Mouse (Mus musculus) gastrocnemius, postnatal 36 days (tissue): ENCODE results near the gene Bbs9. TPM values are rescaled to one million over a fixed set of nuclear protein-coding genes. Genes with fewer than 3 reads are reported as not detected.

Source experiments
- DNase-seq, 2 experiments: peaks; one replicate each; pipeline ENCODE4 v3.0.0; 2022
- intact Hi-C: fragments of 180-260 bp; cut with DNase I; formaldehyde crosslinking; loops from one replicate; pipeline ENCODE4 v1.15.1; 2025
- total RNA-seq, 2 experiments: library from RNA; stranded (reverse); gene quantifications; 2 replicates each; pipeline ENCODE4 v1.2.3; 2021

Bbs9 gene
- total RNA-seq, 2 experiments from 2014 or later, result 6.8 to 8.7 TPM

DNA sequence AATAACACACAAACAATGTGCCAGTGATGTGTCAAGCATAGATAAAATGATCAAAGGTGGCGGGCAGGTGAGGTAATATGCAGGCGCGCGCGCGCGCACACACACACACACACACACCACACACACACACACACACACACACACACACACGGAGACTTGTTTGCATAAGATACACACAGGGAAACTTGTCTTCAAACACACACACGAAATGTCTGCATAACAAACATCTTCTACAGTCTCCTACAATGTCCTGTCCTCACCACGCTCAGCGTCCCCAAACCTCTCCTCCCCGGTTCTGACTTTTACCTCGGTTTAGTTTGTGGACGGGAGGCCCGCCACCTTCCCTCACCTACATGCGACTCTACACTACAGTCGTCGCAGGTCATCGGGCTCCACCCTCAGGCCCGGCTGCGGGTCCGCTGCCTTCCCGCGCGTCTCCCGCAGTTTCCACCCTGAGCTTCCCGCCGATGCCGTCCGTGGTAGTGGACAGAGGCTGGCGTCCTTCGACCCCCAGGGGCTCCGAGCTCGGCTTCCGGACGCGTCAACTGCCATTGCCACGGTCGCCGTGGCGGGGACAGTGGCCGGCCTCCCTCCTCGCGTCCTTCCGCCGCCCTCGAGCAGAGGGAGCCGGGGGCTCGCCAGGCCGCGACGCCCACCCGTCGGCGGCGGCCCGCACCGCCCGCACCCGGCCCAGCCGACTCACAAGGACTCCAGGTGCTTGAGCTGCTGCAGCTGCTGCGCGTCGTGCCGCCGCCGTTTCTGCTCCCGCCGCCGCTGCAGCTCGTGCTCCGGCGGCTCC is 7.9 kb upstream of the Bbs9 start:
- peak in 1 of 2 experiments; percentile 48 for DNase-seq
- intact Hi-C loops, result no loop called here

DNA sequence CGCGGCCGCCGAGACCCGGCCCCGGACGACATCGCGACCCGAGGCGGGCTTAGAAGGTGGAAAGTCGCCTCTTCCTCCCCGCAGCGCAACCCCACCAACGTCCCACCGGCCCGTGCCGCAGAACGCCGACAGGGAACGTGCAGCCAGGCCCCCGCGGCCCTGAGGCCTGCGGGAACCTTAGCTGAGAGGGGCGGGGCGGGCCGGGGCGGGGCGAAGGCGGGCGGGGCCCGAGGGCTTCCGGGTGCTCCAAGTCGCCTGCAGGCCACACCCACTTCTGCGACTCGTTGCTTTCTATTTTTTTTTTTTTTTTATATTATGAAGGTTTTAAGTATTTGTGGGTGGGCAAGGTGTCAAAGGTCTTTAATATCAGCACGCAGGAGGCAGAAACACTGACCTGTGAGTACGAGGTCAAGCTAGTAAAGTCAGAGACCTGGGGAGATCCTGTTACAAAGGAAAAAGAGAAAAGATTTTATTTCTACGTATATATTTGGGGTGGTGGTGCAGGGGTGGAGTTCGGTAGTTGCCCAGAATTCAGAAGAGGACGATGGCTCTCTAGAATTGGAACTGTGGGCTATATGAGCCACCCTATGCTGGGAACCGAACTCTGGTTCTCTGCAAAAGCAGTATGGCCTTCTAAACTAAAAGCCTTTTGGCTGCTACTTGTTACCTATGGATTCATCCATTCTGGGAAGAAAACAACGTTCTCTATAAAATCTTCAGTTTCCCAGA is 7.2 kb upstream of the Bbs9 start:
- intact Hi-C loops, result no loop called here
- DNase-seq, result peak in 1 of 2 experiments; percentile 27

DNA sequence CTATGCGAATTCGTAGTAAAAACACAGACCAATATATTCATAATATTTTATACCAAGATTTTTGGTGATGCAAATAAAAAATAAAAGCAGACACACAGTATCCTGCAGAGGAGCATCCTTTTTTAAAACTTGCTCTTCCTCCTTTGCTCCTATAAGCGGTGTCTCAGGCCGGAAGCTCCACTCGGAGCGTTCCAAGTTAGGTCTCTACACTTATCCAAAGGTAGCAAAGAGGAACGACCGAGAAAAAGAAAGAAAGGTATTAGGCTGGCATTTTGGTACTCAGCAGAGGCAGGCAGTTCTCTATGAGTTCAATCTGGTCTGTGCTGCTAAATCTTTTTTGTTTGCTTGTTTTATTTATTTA is 6.6 kb upstream of the Bbs9 start:
- no peak for DNase-seq
- intact Hi-C loops, result no loop called here

DNA sequence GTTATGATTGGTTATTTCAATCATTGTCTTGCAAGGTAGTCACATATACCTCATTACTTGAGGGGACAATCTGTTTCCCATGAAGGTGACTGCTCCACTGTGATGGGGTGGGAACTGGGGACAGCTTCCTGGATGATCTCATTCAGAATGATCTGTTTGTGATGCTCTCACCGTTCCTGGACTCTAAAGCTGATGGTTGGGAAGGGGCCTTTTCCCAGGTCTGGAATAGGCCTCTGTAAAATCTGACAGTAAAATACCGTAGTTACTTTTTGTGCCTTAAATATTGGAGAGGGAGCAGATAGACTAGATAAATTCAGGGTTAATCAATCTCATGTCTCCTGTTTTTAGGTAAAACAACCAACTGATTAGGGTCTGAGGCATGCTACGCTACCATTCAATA is 5.9 kb upstream of the Bbs9 start, which contains the start of gene Rp9:
Rp9 (minus strand) TSS at position 101 of the 400 bp plus-strand sequence.
- DNase-seq, result no peak
- intact Hi-C loops, result no loop called here

DNA sequence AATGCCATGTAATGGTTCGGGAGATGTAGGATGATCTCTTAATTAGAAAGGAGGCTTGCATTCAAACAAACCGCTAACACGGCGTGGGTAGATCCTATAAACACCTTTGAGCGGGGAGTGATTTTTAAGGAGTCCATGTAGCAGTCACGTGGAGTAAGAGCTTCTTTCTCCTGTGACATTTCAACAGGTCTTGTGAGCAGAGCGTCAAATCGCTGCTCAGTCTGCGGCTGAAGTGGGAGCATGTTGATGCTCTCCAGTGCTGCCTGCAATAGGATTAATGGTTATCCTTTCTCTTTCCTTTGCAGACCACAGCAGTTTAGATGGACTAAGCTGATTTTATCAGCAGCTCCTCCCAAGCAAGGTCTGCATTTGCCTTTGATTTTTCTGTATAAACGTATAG is 750 bp downstream of the Bbs9 start:
- intact Hi-C loops, result no loop called here
- DNase-seq, result no peak

DNA sequence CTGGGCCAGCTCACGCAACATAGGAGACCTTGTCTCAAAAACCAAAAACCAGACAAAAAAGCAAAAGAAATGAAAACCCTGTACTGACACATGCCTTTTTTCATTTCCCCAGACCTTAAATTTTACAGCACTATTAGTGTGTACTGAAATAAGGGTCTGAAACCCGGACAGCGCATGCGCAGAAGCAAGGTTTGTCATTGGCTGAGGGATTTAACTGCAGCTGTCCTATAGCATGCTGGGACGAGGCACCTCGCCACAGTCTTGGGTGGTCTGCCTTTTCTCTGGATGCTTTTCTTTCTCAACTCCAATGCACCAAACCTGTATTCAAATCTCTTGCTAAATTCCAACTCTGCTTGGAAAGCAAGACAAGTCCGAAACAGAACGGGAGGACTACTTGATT is 3.4 kb downstream of the Bbs9 start:
- intact Hi-C loops, result no loop called here
- no peak for DNase-seq

DNA sequence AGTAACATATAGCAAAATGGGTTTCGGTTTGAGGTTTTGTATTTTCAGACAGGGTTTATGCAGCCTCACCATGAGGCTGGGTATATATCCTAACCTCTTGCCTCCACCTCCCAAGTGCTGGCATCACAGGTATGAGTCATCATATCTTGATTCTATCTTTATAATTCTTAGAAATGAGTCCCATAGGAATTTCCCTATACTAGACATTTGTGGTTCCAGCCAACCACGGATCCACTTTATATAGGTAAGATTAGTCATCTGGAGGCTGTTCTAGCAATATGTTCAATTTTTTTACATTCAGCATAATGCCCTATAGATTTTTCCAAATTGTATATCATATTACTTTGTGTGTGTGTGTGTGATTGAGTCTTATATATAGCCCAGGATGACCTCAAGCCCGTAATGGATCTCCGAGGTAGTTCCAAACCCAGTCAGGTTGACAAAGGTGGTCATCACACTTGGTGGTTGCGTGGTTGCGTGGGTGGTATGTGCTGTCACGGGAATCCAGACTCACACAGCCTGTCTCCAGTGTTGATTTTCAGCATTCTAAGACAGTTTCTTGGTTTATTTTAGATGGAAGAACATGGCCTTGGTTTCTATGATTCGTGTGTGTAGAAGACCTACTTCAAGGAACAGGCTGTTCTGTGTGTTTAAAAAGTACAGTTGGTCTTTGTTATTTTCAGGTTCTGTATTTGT is 8.5 kb downstream of the Bbs9 start:
- intact Hi-C loops, result no loop called here
- no peak for DNase-seq

DNA sequence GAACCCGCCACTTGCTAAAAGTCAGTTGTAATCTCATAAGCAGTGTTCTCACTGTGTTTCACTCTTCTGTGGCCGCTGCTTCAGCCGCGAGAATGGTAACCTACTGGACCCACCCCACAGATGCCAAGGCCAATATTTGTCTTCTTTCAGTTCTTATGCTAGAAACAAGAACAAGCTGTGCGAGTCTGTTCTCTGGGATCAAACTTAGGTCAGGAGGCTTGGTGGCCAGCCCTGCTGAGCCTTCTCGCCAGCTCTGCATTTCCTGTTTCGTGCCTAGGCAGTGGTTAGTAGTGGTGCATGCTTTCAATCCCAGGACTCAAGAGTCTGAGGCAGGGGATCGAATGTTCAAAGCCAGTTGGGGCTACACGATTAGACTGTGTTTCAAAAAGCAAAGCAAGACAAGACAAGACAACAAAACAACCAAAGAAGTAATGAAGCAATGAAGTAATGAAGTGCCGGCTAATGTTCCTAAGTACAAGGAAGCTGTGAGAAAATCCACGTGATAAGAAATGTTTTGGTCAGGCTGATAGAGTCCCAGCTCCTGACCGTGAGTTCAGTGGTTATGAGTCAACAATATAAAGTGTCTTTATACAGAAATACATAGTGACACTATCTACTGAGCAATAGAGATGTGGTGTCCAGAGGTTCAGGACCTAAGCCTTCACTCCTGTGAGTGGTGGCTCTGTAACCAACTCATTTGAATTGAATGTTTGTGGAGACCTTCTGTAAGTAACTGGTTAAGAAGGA is 9.2 kb downstream of the Bbs9 start:
- DNase-seq, result no peak
- intact Hi-C loops, result no loop called here

DNA sequence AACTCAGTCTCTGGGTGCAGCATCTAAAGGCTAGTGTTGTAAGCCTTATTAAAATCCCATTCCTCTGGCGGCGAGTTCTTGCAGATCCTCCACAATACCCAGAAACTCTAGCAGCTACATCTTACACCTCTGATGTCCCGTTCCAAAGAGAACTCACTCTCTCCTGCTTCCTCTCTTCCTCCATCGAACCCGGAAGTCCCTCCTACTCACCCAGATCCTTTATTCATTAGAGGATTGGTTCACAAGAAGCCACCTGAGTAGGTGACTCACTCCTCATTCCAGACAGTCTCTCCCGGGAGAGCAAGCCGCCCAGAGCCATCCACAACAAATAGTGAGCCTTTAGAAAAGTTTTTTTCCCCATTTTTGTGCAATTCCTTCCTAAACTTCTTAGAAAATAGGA is 10.7 kb downstream of the Bbs9 start:
- DNase-seq, result no peak
- intact Hi-C loops, result no loop called here

DNA sequence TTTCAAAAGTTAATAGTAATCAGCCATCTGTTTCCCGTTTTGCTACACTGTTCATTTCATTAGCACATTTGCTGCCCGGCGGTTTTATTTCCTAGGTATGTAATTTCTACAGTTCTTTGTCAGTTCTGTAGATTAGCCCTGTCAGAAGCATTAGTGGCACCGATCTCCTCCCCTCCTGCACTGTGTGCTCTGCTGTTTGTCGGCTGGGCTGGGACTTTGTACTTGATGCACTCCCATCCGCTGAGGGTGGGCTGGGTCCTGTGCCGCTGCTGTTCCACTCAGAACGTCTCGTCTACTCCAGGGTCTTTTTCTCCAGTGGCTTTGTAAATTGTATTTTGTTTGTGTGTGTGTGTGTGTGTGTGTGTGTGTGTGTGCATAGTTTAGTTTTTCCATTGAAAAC is 13.4 kb downstream of the Bbs9 start:
- DNase-seq, result no peak
- intact Hi-C loops, result no loop called here

DNA sequence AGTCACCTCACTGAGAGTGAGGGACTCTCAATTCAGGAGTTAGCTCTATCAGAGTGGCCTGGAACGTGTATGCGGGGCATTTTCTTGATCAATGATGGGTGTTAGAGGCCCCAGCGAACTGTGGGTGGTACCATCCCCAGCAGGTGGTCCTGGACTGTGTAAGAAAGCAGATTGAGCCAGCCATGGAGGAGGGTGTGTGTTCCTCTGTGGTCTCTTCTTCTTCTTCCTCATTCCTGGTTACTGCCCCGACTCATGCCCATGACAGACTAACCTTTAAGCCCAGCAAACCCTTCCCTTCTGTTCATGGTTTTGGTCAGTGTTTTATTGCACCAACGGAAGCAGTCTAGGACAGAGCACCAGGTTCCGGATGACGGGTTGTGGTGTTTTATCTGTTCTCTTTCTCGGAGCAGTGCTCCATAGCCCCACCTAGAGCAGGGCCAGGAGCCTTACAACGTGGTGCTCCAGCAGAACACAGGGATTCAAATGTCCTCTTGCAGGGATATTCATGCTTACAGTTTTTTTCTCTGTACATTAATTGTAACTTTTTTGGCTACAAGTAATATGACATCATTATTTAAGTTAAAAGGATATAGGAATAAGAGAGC is 18.8 kb downstream of the Bbs9 start:
- intact Hi-C loops, result no loop called here
- no peak for DNase-seq

DNA sequence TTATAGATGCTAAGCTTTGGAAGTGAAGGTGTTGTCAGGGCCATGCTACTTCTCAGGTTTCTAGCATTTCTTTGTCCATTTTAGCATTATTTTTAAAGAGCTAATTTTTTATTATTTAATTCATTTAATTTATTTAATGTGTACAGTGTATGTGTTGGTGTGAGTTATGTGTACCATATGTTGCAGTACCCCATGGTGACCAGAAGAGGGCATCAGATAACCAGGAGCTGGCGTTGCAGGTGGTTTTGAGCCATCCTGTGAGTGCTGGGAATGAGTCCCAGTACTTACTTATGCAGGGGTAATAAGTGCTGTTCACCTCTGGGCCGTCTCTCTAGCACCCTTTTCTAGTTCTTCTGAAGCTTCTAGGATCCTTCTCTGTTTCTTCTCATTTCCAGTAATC is 19.6 kb downstream of the Bbs9 start:
- DNase-seq, result no peak
- intact Hi-C loops, result no loop called here

DNA sequence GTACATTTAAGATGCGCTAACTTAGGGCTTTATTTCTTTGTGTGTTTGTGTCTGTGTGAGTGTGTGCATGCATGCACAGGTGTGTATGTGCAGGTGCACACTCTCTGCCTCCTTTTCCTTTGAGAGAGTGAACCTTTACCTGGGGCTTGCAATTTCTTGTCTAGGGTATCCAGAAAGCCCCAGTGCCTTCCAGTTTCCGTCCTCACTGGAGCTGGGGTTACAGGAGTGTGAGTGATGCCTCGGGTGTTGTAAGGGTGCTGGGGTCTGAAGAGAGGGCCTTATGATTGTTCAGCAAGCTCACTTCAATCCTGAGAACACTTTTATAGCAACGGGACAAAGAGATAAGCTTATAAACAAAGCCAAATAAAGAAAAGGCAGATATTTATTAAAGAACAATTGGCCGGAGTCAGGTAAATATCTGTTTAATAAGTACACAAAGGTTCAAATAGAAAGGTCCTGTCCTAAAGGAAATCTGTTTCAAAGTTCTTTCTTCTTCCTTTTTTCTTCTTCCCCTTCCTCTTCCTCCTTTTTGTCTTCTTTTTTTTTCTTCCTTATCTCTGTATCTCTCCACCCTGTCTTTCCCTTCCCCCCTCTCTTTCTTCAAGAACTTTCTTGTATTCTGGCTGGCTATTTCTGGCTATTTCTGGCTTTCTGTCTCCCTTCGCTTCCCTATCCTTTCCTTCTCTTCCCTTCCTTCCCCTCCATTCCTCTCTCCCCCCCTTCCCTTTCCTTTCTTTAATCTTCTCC is 21.7 kb downstream of the Bbs9 start:
- intact Hi-C loops, result no loop called here
- DNase-seq, result no peak

DNA sequence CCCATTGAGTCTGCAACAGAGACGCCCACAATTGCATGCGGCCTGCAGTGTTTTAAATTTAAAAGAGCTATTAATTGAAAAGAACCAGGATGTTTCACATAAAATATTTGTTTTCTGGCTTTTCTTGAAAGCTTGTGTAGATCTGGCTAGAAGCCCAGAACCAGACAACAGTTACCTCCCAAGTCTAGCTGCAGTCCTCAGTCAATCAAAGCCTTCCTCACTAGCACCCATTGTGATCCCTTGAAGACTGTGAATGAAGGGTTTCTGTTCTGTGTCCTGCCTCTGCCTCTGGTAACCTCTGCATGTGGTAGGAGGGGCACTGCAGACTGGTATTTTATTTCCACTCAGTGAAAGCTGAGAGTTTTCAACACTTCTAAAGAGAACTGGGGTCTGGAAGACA is 27.5 kb downstream of the Bbs9 start:
- no peak for DNase-seq
- intact Hi-C loops, result no loop called here

DNA sequence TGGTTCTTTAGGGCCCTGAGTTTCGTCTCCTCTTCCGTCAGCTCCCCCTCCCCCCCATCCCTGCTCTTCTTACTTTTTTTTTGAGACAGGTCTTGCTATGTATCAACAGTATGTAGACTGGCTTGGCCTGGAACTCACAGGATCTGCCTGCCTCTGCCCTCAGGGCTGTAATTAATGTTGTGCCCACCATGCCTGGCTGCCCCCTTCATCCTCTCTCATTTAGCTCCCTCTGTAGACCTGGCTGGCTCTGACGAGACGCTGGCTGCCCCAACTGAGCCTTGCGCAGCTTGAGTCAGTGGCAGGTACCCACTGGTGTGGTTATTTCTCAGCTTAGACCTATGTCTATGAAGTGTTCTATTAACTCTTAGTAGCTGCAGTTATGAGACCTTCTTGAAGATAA is 28.1 kb downstream of the Bbs9 start:
- intact Hi-C loops, result no loop called here
- no peak for DNase-seq

DNA sequence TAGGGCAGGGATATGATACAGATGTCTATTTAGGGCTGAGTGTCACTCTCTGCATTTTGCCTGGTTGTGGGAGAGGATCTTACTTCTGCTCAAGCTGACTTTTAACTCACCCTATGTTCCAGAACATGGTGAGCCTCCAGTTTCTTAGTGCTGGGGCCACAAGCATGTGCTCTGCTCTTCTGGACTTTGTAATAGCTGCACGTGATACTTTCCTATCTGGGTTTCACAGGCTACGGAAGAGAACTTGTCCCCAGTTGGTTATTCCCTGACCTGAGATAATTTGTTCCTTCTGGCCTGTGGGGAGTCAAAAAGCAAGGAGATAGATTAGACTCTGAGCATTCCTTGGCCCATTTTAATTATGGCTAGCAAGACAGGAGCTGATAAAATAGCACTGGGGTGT is 30.1 kb downstream of the Bbs9 start:
- intact Hi-C loops, result no loop called here
- DNase-seq, result no peak

DNA sequence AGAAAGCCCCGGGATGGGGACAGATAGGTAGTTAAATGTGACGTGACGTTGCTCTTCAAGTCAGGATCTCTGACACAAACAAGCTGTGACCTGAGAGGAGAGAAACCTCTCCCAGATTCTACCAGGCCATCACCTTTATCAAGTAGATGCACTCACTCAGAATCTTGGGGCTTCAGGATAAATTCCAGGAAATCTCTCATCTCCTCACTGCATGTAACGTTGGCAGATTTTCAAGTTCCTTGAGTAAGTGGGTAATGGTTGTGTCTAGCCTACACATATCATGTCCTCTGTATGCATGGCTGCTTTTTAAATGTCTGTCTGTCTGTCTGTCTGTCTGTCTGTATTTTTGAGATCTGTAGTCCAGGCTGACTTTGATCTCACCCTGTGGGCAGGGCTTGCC is 39.6 kb downstream of the Bbs9 start:
- intact Hi-C loops, result no loop called here

DNA sequence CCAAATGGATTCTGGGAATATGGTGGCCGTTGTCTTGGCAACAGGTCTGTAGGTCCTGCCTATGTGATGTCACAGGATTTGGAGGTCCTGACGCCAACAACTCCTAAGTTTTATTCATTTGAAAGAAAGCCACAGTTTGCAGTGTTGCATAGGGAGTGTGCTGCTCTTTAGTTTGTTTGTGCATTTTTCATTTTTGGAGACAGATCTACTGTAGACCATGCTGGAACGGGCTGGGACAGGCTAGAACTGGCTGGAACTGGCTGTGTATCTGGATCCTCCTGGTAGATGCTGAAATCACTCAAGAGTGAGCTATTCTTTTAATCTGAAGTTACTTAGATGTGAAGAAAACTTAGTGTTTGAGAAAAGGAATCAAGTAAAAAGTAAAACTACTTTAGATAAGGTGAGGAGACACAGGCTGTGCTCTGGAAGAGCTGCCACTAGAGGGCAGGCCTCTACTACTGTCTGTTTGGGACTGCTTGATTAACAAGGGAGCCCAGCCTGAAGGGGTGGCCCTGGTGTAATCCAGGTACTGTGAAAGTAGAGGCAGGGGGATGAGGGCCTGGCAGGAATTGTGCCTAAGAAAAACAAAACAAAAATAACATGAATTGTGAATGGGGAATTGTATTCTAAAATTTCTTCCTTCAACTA is 43.0 kb downstream of the Bbs9 start:
- peak in 1 of 2 experiments; percentile 14 for DNase-seq
- intact Hi-C loops, result no loop called here

More for the DNA sequence above, 39.6 kb downstream of the Bbs9 start:
- no peak for DNase-seq

DNA sequence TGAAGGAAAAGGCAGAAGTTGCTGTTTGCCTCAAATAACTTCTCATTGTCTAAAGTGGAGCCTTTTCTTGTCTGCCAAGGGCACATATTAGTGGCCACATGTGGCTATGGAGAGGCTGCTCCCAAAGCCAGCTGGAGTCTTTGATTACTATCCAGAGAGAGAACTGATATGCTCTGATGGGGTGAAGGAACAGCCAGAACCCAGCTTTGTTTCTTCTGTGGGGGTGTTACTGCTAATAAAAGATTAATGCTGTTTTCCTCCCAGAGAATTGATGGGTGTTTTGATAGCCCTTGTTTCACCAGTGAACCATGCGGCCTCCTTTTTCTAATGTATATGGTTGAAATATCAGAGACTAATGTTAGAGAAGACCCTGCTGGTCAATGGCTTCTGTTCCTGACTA is 47.9 kb downstream of the Bbs9 start:
- intact Hi-C loops, result no loop called here
- no peak for DNase-seq
